Mouse (Mus musculus) limb, embryonic 11.5 days (tissue): Measurements from ENCODE around the gene Gad1. TPM values are rescaled to one million over a fixed set of nuclear protein-coding genes. Genes with fewer than 3 reads are reported as not detected.

Experiments used
- ATAC-seq: fragments of 200-750 bp; cut with Nextera tagmentation; 2 replicates; pipeline ENCODE4 v1.8.0; 2017; ENCODE audit warnings: low read depth; ENCODE audit not compliant: insufficient number of reproducible peaks, low FRiP score, low TSS enrichment
- DNase-seq: peaks from one replicate; pipeline ENCODE4 v3.0.0-alpha.2; 2015; ENCODE audit warnings: low spot score
- H3K27ac ChIP-seq: fragments of 300-500 bp; sonication (generic); replicated peaks from 2 replicates; pipeline ENCODE4 v1.5.1; 2014; ENCODE audit warnings: low read depth, mild to moderate bottlenecking, low read length
- H3K27me3 ChIP-seq: fragments of 300-500 bp; sonication (generic); 2 replicates; pipeline ENCODE4 v1.6.1; 2014; ENCODE audit warnings: mild to moderate bottlenecking, low read length, mixed read lengths; ENCODE audit not compliant: control insufficient read depth, insufficient read depth
- H3K36me3 ChIP-seq: fragments of 300-500 bp; sonication (generic); 2 replicates; pipeline ENCODE4 v1.6.1; 2014; ENCODE audit warnings: mild to moderate bottlenecking, low read length, moderate library complexity, mixed read lengths; ENCODE audit not compliant: control insufficient read depth, insufficient read depth
- H3K4me1 ChIP-seq: fragments of 300-500 bp; sonication (generic); 2 replicates; pipeline ENCODE4 v1.6.1; 2014; ENCODE audit warnings: low read length, mixed read lengths; ENCODE audit not compliant: control insufficient read depth, insufficient read depth
- H3K4me2 ChIP-seq: fragments of 300-500 bp; sonication (generic); 2 replicates; pipeline ENCODE4 v1.6.1; 2014; ENCODE audit warnings: low read depth, mild to moderate bottlenecking, moderate library complexity; ENCODE audit not compliant: severe bottlenecking
- H3K4me3 ChIP-seq: fragments of 300-500 bp; sonication (generic); 2 replicates; pipeline ENCODE4 v1.5.1; 2014; ENCODE audit warnings: low read depth, low read length
- H3K9ac ChIP-seq: fragments of 300-500 bp; sonication (generic); 2 replicates; pipeline ENCODE4 v1.6.1; 2014; ENCODE audit warnings: mild to moderate bottlenecking, low read length
- H3K9me3 ChIP-seq: fragments of 300-500 bp; sonication (generic); 2 replicates; pipeline ENCODE4 v1.6.1; 2016; ENCODE audit warnings: low read length; ENCODE audit not compliant: control insufficient read depth
- WGBS: fragments of 180-500 bp; shearing (Covaris S2); extraction: QIAGEN DNeasy Blood & Tissue Kit; methylation state at CpG from one replicate; pipeline ENCODE4 v1.1.7; 2014; 5-methylcytosine and 5-hydroxymethylcytosine counted together
- polyA plus RNA-seq: library from polyadenylated mRNA; unstranded; fragments of >200 nt; fragmentation: Nextera tagmentation; extraction: Ambion mirVana; gene quantifications from 2 replicates; pipeline ENCODE4 v1.2.1, GENCODE M21; 2014

Gad1 gene
- polyA plus RNA-seq, 1 experiment from 2014 or later, result 0.75 TPM

DNA sequence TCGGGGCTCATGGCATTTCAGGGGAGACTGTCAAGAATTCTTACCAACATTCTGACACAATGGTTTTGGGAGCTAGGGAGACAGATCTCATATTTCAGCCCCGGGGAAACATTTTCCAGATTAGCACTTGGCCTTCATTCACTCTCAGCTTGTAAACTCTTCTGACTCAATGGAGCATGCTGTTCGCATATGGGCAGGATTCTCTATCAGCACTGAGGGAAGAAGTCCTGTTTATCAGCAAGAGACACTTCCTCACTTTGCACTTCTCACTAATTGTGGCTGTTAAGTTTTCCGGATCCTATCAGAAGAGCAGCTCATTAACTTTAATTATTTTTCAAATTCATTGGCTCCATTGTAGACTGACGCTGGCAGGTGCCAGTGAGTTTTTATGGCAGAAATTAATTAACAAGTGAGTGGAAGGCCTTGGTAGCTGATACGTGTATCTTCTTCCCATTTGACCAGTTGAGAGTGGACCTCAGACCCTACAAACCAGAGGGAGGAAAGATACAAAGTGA is 92.5 kb downstream of the Gad1 start:
- Histone ChIP-seq H3K27ac (no peak overlapping the region), H3K4me1 (no peaks in the 10 kb centered on the region), H3K27me3 (no peaks in the 10 kb centered on the region), H3K9ac (no peak overlapping the region), H3K4me2 (no peak overlapping the region), H3K36me3 (no peaks in the 10 kb centered on the region), H3K9me3 (no peaks in the 10 kb centered on the region), H3K4me3 (no peak overlapping the region)
- ATAC-seq (no peak), DNase-seq (no peak)
- 72% methylated on average over 6 of the region's 6 CpGs for WGBS

- no peaks in the 10 kb centered on the region for H3K36me3 ChIP-seq
- no peak for ATAC-seq
- no peak overlapping the region for H3K4me3 ChIP-seq
- H3K27ac ChIP-seq, result no peak overlapping the region
- WGBS, result 52% methylated on average over 4 of the region's 4 CpGs
- no peaks in the 10 kb centered on the region for H3K9me3 ChIP-seq
- H3K4me2 ChIP-seq, result no peak overlapping the region
- H3K27me3 ChIP-seq, result no peaks in the 10 kb centered on the region
- H3K9ac ChIP-seq, result no peak overlapping the region
- no peaks in the 10 kb centered on the region for H3K4me1 ChIP-seq
- DNase-seq, result no peak
These were observed 94.8 kb downstream of the Gad1 start for GRCm38 (mm10) chr2:70647681-70648080.

GRCm38 (mm10) chr2:70648271-70648670 is 95.4 kb downstream of the Gad1 start:
- Histone ChIP-seq H3K9ac (no peak overlapping the region), H3K4me1 (no peaks in the 10 kb centered on the region), H3K9me3 (no peaks in the 10 kb centered on the region), H3K36me3 (no peaks in the 10 kb centered on the region), H3K27me3 (no peaks in the 10 kb centered on the region), H3K4me3 (no peak overlapping the region), H3K4me2 (no peak overlapping the region), H3K27ac (no peak overlapping the region)
- 82% methylated on average over 5 of the region's 5 CpGs for WGBS
- DNase-seq (no peak), ATAC-seq (no peak)

DNA sequence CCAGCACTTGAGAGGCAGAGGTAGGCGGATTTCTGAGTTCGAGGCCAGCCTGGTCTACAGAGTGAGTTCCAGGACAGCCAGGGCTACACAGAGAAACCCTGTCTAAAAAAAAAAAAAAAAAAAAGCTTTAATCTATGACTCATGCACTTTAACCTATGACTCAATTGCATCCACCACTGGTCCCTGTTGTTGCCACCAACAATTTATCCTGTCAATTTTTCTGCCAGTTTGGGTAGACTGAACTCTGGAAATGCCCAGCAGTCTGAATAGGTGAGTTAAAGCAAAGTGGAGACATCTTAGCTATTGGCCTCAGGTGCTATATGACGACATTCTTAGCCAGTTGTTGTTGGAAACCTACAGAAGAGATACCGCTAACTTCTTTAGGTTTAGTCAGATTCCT is 96.6 kb downstream of the Gad1 start:
- Histone ChIP-seq H3K27me3 (no peaks in the 10 kb centered on the region), H3K4me3 (no peak overlapping the region), H3K9me3 (no peaks in the 10 kb centered on the region), H3K4me2 (no peak overlapping the region), H3K36me3 (no peaks in the 10 kb centered on the region), H3K4me1 (no peaks in the 10 kb centered on the region), H3K9ac (no peak overlapping the region), H3K27ac (no peak overlapping the region)
- 80% methylated on average over 4 of the region's 4 CpGs for WGBS
- ATAC-seq (no peak), DNase-seq (no peak)

Other genes with a start within 250 kb of the Gad1 start
- 1.8 and 2.4 TPM in 2 replicates for gene Sp5, start 78.1 kb upstream of the Gad1 start, polyA plus RNA-seq
- 0.33 TPM in 1 of 2 replicates, not detected in the other for gene Erich2, start 44.3 kb upstream of the Gad1 start, polyA plus RNA-seq
- 172 and 176 TPM in 2 replicates for gene Gorasp2, start 108.5 kb downstream of the Gad1 start, polyA plus RNA-seq
- 4.6 and 5.8 TPM in 2 replicates for gene Gm26558, start 109.0 kb downstream of the Gad1 start, polyA plus RNA-seq